Comparison of ENCODE assay signal across 10 mouse cellular contexts in the genomic region with DNA sequence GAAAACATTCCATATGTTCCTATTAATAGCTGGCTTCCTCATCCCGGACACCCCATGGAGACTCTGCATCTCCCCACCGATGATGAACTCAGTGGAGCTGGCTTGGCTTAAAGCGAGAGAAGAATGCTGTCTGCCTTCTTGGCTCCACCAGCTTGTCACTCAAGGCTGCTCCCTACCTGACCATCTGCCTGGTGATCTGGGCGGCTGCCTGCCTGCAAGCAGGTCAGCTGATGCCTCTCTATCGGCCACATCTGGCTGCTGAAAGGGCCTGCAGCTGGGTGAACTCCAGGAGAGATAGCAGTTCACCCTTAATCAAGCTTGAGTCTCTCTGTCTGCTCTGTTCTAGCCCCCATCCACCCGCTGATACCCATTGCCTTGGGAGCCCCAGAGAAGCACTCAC. TPM values are rescaled to one million over a fixed set of nuclear protein-coding genes. Genes with fewer than 3 reads are reported as not detected.
DNase-seq lines count a peak whose midpoint lies in the region; ATAC-seq and TF ChIP-seq lines count a peak whose summit lies in the region.
"Had no signal": no experiment of that assay in that cellular context is flagged by ENCODE, and none has a peak within 500 bp of the region (broad histone marks: within the 10 kb centered on the region; RNA-seq: fewer than 3 reads in every experiment).

No protein-coding gene starts in this region.

- peaks cover 6% of the 10 kb centered on the region for H3K4me1 ChIP-seq in hindbrain, embryonic 10.5 days (replicated peaks)
- peaks cover 2% of the 10 kb centered on the region; the same call in 1 of the 2 replicates for H3K4me1 ChIP-seq in hindbrain, embryonic 12.5 days
- H3K4me1 ChIP-seq in bone marrow, adult 2 months (ENCODE audit: control insufficient read depth, insufficient read depth, low read length), result no peaks in the 10 kb centered on the region; the same call in 1 of the 2 replicates
- H3K4me1 ChIP-seq in liver, postnatal 0 days (ENCODE audit: insufficient read depth), result peaks cover 14% of the 10 kb centered on the region
- H3K4me1 ChIP-seq: lung, embryonic 15.5 days had no signal

- H3K4me2 ChIP-seq in hindbrain, embryonic 12.5 days (replicated peaks), result no peak overlapping the region
- H3K4me2 ChIP-seq in liver, postnatal 0 days (ENCODE audit: low read depth, low read length), result peak overlapping the region; percentile 36
- H3K4me2 ChIP-seq: lung, embryonic 15.5 days had no signal

- H3K36me3 ChIP-seq in hindbrain, embryonic 10.5 days, result 0 out of 2 replicates have a peak, but pooled peaks cover 3% of the 10 kb centered on the region
- 0 out of 2 replicates have a peak, but pooled peaks cover 4% of the 10 kb centered on the region for H3K36me3 ChIP-seq in hindbrain, embryonic 12.5 days
- no peaks in the 10 kb centered on the region; the same call in 1 of the 2 replicates for H3K36me3 ChIP-seq in liver, postnatal 0 days (replicated peaks; ENCODE audit: insufficient read depth, low read length)
- H3K36me3 ChIP-seq: lung, embryonic 15.5 days had no signal

- no peak overlapping the region for H3K4me3 ChIP-seq in hindbrain, embryonic 10.5 days
- H3K4me3 ChIP-seq in hindbrain, embryonic 12.5 days, result no peak overlapping the region
- H3K4me3 ChIP-seq in bone marrow, adult 2 months (replicated peaks; ENCODE audit: control insufficient read depth, low read depth, low read length), result no peak overlapping the region
- H3K4me3 ChIP-seq in liver, postnatal 0 days (ENCODE audit: low read depth, low read length), result no peak overlapping the region
- H3K4me3 ChIP-seq: lung, embryonic 15.5 days had no signal

- no peak for ATAC-seq in hindbrain, embryonic 12.5 days (ENCODE audit: low FRiP score)
- ATAC-seq in liver, postnatal 0 days, result peak; percentile 97

- no peak overlapping the region for H3K9ac ChIP-seq in hindbrain, embryonic 12.5 days
- no peak overlapping the region for H3K9ac ChIP-seq in liver, postnatal 0 days (replicated peaks)
- H3K9ac ChIP-seq: lung, embryonic 15.5 days had no signal

- peak; percentile 38; the same call in 1 of the 2 replicates for TF ChIP-seq POLR2A in bone marrow, adult 2 months (IDR thresholded peaks at IDR 0.05; ENCODE audit: borderline replicate concordance, control insufficient read depth, low read depth, low read length)

- DNase-seq in hindbrain, embryonic 10.5 days (ENCODE audit: low spot score), result no peak
- peak; percentile 10 for DNase-seq in cerebellum, postnatal 36 days
- DNase-seq in liver, postnatal 0 days, result peak; percentile 61
- no peak for DNase-seq in frontal cortex, postnatal 10 days (ENCODE audit: low spot score in 2 of 2)
- DNase-seq in layer of hippocampus, postnatal 36 days, result no peak
- no peak for DNase-seq in gastrocnemius, postnatal 4 days (ENCODE audit: low spot score in 2 of 2)
- DNase-seq: gastrocnemius, postnatal 10 days had no signal

- no peaks in the 10 kb centered on the region for H3K9me3 ChIP-seq in hindbrain, embryonic 10.5 days
- no peaks in the 10 kb centered on the region for H3K9me3 ChIP-seq in hindbrain, embryonic 12.5 days (replicated peaks)
- no peaks in the 10 kb centered on the region for H3K9me3 ChIP-seq in liver, postnatal 0 days (ENCODE audit: low read length)
- H3K9me3 ChIP-seq: lung, embryonic 15.5 days had no signal

- peak; percentile 93 for TF ChIP-seq EP300 in liver, postnatal 0 days (IDR thresholded peaks at IDR 0.05; ENCODE audit: low read depth)

- 76% methylated on average over 6 of the region's 6 CpGs for WGBS in hindbrain, embryonic 10.5 days
- 73% methylated on average over 6 of the region's 6 CpGs for whole genome bisulfite sequencing in hindbrain, embryonic 12.5 days
- WGBS in bone marrow, adult 2 months, result 57% methylated on average over 6 of the region's 6 CpGs
- 56% methylated on average over 6 of the region's 6 CpGs for WGBS in liver, postnatal 0 days (ENCODE audit: insufficient replicate concordance)

- no peaks in the 10 kb centered on the region for H3K27me3 ChIP-seq in hindbrain, embryonic 10.5 days (ENCODE audit: insufficient read depth, poor library complexity, severe bottlenecking)
- no peaks in the 10 kb centered on the region for H3K27me3 ChIP-seq in hindbrain, embryonic 12.5 days
- no peaks in the 10 kb centered on the region for H3K27me3 ChIP-seq in liver, postnatal 0 days (ENCODE audit: insufficient read depth, low read length)
- H3K27me3 ChIP-seq: lung, embryonic 15.5 days had no signal

- H3K27ac ChIP-seq in hindbrain, embryonic 10.5 days, result peak overlapping the region; percentile 45
- no peak overlapping the region for H3K27ac ChIP-seq in hindbrain, embryonic 12.5 days
- peak overlapping the region; percentile 37; the same call in 1 of the 2 replicates for H3K27ac ChIP-seq in bone marrow, adult 2 months (ENCODE audit: control insufficient read depth, insufficient read depth, low read depth, low read length, poor library complexity)
- peak overlapping the region; percentile 52 for H3K27ac ChIP-seq in liver, postnatal 0 days (ENCODE audit: low read depth)
- H3K27ac ChIP-seq: lung, embryonic 15.5 days had no signal

- TF ChIP-seq CTCF in bone marrow, adult 2 months (IDR thresholded peaks at IDR 0.05; ENCODE audit: control insufficient read depth, insufficient read depth, low read length), result no peak
- TF ChIP-seq CTCF in liver, postnatal 0 days (IDR thresholded peaks at IDR 0.05; ENCODE audit: low read depth), result peak; percentile 24

RNA-seq across cellular contexts. Expression of a gene that starts 56.7 kb away (rescaled TPM):
- 10.2 and 11.6 TPM in 2 replicates for polyA plus RNA-seq in hindbrain, embryonic 10.5 days (2016; fragmentation: Nextera tagmentation; extraction: Ambion mirVana)
- 13.4 and 15.8 TPM in 2 replicates for polyA plus RNA-seq in hindbrain, embryonic 12.5 days (2016; fragmentation: Nextera tagmentation; extraction: Ambion mirVana)
- polyA plus RNA-seq in bone marrow, adult 2 months (2011; ENCODE audit: insufficient read depth, insufficient read length, low replicate concordance, missing spikeins), result 9.2 and 9.7 TPM in 2 replicates
- polyA plus RNA-seq in liver, postnatal 0 days (2015; fragmentation: Nextera tagmentation; extraction: Ambion mirVana), result 8.3 and 9.8 TPM in 2 replicates
- total RNA-seq in layer of hippocampus, postnatal 36 days (2021), result 10 to 100 TPM; 28.9 to 32.6 TPM
- total RNA-seq in gastrocnemius, postnatal 4 days (2021), result 10 to 100 TPM; 20.8 to 21.4 TPM

Comparison
In these comparisons a context has a peak if more than half of its experiments do, and no peak if none do; other contexts are left out.
1. DNase-seq: peak in cerebellum, postnatal 36 days (2 of 2) and liver, postnatal 0 days (single experiment); none in hindbrain, embryonic 10.5 days (single experiment), frontal cortex, postnatal 10 days (0 of 2), layer of hippocampus, postnatal 36 days (0 of 2) and gastrocnemius, postnatal 4 days (0 of 2).